Mouse (Mus musculus) MEL (cell line): Measurements from ENCODE around the gene Ing1. TPM values are rescaled to one million over a fixed set of nuclear protein-coding genes. Genes with fewer than 3 reads are reported as not detected.
A peak's percentile ranks its signal among the peaks of the same experiment; 100 is the strongest.

ENCODE experiments used
- DNase-seq: peaks from one replicate; pipeline ENCODE4 v3.0.0; 2011; ENCODE audit warnings: low read depth, low spot score
- H3K27ac ChIP-seq: 2 replicates; pipeline ENCODE4 v1.5.1; 2012; ENCODE audit warnings: low read depth, mild to moderate bottlenecking, control low read depth, low read length, moderate library complexity; ENCODE audit not compliant: control insufficient read depth
- H3K27me3 ChIP-seq, 2 experiments: fragments of 150-350 bp in 1 of 2; sonication (generic) in 1 of 2; 2 replicates each; pipeline ENCODE4 v1.6.1; 2012; ENCODE audit warnings: low read length in 2 of 2, mild to moderate bottlenecking in 2 of 2, improper control_type of control experiment in 1 of 2, moderate library complexity in 1 of 2; ENCODE audit not compliant: insufficient read depth in 2 of 2, control insufficient read depth in 1 of 2
- H3K36me3 ChIP-seq, 2 experiments: 2 replicates each; pipeline ENCODE4 v1.6.1; 2012 to 2014; ENCODE audit warnings: low read length in 2 of 2, improper control_type of control experiment in 1 of 2, inconsistent platforms in 1 of 2, mild to moderate bottlenecking in 1 of 2; ENCODE audit not compliant: insufficient read depth in 2 of 2, control insufficient read depth in 1 of 2
- H3K4me1 ChIP-seq, 2 experiments: fragments of 150-350 bp in 1 of 2; sonication (generic) in 1 of 2; 2 replicates each; pipeline ENCODE4 v1.6.1; 2012; ENCODE audit warnings: low read length in 2 of 2, improper control_type of control experiment in 1 of 2, mild to moderate bottlenecking in 1 of 2; ENCODE audit not compliant: insufficient read depth in 2 of 2, control insufficient read depth in 1 of 2
- H3K4me3 ChIP-seq, 2 experiments: fragments of 150-350 bp in 1 of 2; sonication (generic) in 1 of 2; 2 replicates each; pipeline ENCODE4 v1.5.1; 2012; ENCODE audit warnings: low read depth in 2 of 2, low read length in 2 of 2, mild to moderate bottlenecking in 2 of 2, moderate library complexity in 2 of 2, control low read depth in 1 of 2, improper control_type of control experiment in 1 of 2; ENCODE audit not compliant: control insufficient read depth in 1 of 2, insufficient read depth in 1 of 2
- H3K79me2 ChIP-seq: 2 replicates; pipeline ENCODE4 v1.6.1; 2012; ENCODE audit warnings: mild to moderate bottlenecking, low read length, moderate library complexity; ENCODE audit not compliant: control insufficient read depth, poor library complexity, insufficient read depth
- H3K9ac ChIP-seq: 2 replicates; pipeline ENCODE4 v1.6.1; 2012; ENCODE audit warnings: low read depth, mild to moderate bottlenecking, control low read depth, low read length, moderate library complexity; ENCODE audit not compliant: control insufficient read depth, poor library complexity, severe bottlenecking
- H3K9me3 ChIP-seq: fragments of 150-350 bp; sonication (generic); replicated peaks from 2 replicates; pipeline ENCODE4 v1.6.1; 2012; ENCODE audit warnings: mild to moderate bottlenecking, low read length, improper control_type of control experiment, moderate library complexity; ENCODE audit not compliant: insufficient read depth
- BHLHE40 ChIP-seq: IDR thresholded peaks from 2 replicates; pipeline ENCODE4 v1.6.1; 2012; ENCODE audit warnings: low read depth, mild to moderate bottlenecking, inconsistent platforms, low read length, improper control_type of control experiment, borderline replicate concordance
- ELF1 ChIP-seq: IDR thresholded peaks from 2 replicates; pipeline ENCODE4 v1.6.1; 2014; ENCODE audit warnings: low read depth, mild to moderate bottlenecking, inconsistent platforms, low read length, improper control_type of control experiment, moderate library complexity
- GATA1 ChIP-seq: IDR thresholded peaks from 2 replicates; pipeline ENCODE4 v1.6.1; 2011; ENCODE audit warnings: low read depth, low read length, improper control_type of control experiment
- JUND ChIP-seq: IDR thresholded peaks from 2 replicates; pipeline ENCODE4 v1.6.1; 2011; ENCODE audit warnings: low read depth, mild to moderate bottlenecking, improper control_type of control experiment, low read length
- MAFK ChIP-seq: IDR thresholded peaks from 2 replicates; pipeline ENCODE4 v1.6.1; 2011; ENCODE audit warnings: low read depth, mild to moderate bottlenecking, low read length, improper control_type of control experiment, borderline replicate concordance
- NELFE ChIP-seq: IDR thresholded peaks from 2 replicates; pipeline ENCODE4 v1.6.1; 2011; ENCODE audit warnings: low read depth, low read length, improper control_type of control experiment
- POLR2A ChIP-seq, 2 experiments: IDR thresholded peaks; 2 replicates each; pipeline ENCODE4 v1.6.1; 2011 to 2012; ENCODE audit warnings: low read length in 2 of 2, mild to moderate bottlenecking in 2 of 2, control low read depth in 1 of 2, improper control_type of control experiment in 1 of 2, low read depth in 1 of 2, moderate library complexity in 1 of 2; ENCODE audit not compliant: control insufficient read depth in 1 of 2, insufficient read depth in 1 of 2, poor library complexity in 1 of 2
- POLR2AphosphoS2 ChIP-seq: IDR thresholded peaks from 2 replicates; pipeline ENCODE4 v1.6.1; 2011; ENCODE audit warnings: low read length, improper control_type of control experiment
- SIN3A ChIP-seq: IDR thresholded peaks from 2 replicates; pipeline ENCODE4 v1.6.1; 2012; ENCODE audit warnings: low read length, improper control_type of control experiment, inconsistent platforms
- TAL1 ChIP-seq: IDR thresholded peaks from 2 replicates; pipeline ENCODE4 v1.6.1; 2012; ENCODE audit warnings: mild to moderate bottlenecking, inconsistent platforms, low read length, moderate library complexity, mixed read lengths
- UBTF ChIP-seq: IDR thresholded peaks from 2 replicates; pipeline ENCODE4 v1.6.1; 2012; ENCODE audit warnings: low read depth, mild to moderate bottlenecking, inconsistent platforms, low read length, improper control_type of control experiment, moderate library complexity, borderline replicate concordance; ENCODE audit not compliant: insufficient read depth
- USF2 ChIP-seq, 2 experiments: IDR thresholded peaks; 2 replicates each; pipeline ENCODE4 v1.6.1; 2011 to 2012; ENCODE audit warnings: improper control_type of control experiment in 2 of 2, low read length in 2 of 2, borderline replicate concordance in 1 of 2, inconsistent platforms in 1 of 2, low read depth in 1 of 2, mild to moderate bottlenecking in 1 of 2; ENCODE audit not compliant: insufficient read depth in 1 of 2
- ZKSCAN1 ChIP-seq: IDR thresholded peaks from 2 replicates; pipeline ENCODE4 v1.6.1; 2012; ENCODE audit warnings: low read depth, mild to moderate bottlenecking, inconsistent platforms, low read length, improper control_type of control experiment, moderate library complexity
- ZMIZ1 ChIP-seq: IDR thresholded peaks from 2 replicates; pipeline ENCODE4 v1.6.1; 2012; ENCODE audit warnings: low read depth, mild to moderate bottlenecking, inconsistent platforms, low read length, improper control_type of control experiment, moderate library complexity
- polyA plus RNA-seq, 2 experiments: library from polyadenylated mRNA; stranded (reverse) in 1 of 2; unstranded in 1 of 2; fragments of >175 nt in 1 of 2; fragments of >200 nt in 1 of 2; gene quantifications; 2 replicates each; pipeline versions ENCODE4 v1.2.1 to v1.2.4; 2012; ENCODE audit warnings: low replicate concordance in 2 of 2, low read depth in 1 of 2; ENCODE audit not compliant: insufficient read length in 2 of 2, insufficient read depth in 1 of 2, missing spikeins in 1 of 2
- total RNA-seq: library from RNA; depleted of rRNA; stranded (reverse); fragments of 300-350 nt; gene quantifications from 2 replicates; pipeline ENCODE4 v1.2.3, GENCODE M21; 2012

Gene Ing1
- total and polyA plus RNA-seq, 3 experiments, result 35.9 to 91.0 TPM; not detected in 1

DNA sequence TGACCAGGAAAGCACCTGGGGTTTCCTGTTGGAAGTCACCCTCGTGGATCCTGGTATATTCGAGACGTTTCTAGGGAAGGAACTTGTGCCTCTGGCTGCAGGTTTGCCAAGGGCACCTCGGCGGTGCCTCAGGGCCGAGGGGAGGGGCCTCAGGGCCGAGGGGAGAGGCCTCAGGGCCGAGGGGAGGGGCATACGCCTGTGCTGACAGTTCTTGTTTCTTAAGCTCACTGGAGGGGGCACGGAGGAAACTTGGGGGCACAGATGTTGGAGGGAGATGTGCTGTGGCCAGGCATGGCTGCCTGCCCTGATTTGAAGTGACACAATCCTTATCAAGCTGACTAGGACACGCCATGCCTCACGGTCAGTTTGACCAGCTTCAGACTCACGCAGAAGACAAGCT, 36.9 kb downstream of the Ing1 start:
- H3K36me3 ChIP-seq, result peaks cover 0 to 4% of the 10 kb centered on the region in 2 experiments; a peak in 2 of 4 replicates
- H3K27me3 ChIP-seq, result no peaks in the 10 kb centered on the region
- H3K27ac ChIP-seq, result no peak overlapping the region
- peak overlapping the region; percentile 13 to 50; a peak in 3 of 4 replicates for H3K4me3 ChIP-seq
- no peaks in the 10 kb centered on the region for H3K9me3 ChIP-seq
- peaks cover 1 to 11% of the 10 kb centered on the region in 2 experiments; a peak in 2 of 4 replicates for H3K4me1 ChIP-seq
- DNase-seq, result peak; percentile 79
- H3K79me2 ChIP-seq, result no peaks in the 10 kb centered on the region
- peak overlapping the region; percentile 29 for H3K9ac ChIP-seq
- TF ChIP-seq POLR2AphosphoS2 (no peak), NELFE (no peak), TAL1 (peak; percentile 32), USF2 (IDR thresholded peaks at IDR 0.05; ENCODE audit: borderline replicate concordance in 1 of 2, insufficient read depth in 1 of 2, low read depth in 1 of 2, low read length in 2 of 2) (no peak), ZMIZ1 (no peak)

DNA sequence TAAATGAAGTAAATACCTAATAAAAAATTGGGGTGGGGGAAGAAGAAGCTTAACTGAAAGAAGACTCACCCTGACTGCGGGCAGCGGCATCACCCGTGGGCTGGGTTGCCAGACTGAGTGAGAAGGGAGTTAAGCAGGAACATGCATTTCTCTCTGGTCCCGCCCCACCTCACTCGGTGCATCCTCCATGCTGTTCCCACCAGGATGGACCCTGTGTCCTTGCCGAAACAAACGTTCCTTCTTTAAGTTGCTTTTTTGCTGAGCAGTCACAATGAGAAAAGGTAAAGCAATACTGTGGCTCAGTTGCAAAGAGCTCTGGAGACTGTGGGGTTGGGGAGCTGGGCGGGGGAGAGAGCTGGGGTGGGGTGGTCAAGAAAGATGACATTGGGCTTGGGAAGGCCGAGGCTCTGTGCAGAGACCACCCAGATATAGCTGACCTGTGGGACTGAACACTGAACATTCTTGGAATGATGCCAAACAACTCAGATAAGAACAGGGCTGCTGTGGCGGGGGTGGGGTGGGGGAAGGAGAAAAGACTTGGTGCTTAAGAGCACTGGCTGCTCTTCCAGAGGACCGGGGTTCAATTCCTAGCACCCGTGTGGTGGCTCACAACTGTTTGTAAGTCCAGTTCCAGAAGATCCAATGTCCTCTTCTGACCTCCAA, 38.0 kb downstream of the Ing1 start:
- peaks cover 0 to 4% of the 10 kb centered on the region in 2 experiments; a peak in 2 of 4 replicates for H3K36me3 ChIP-seq
- TF ChIP-seq UBTF (no peak), JUND (no peak), GATA1 (peak; percentile 50), SIN3A (no peak), USF2 (IDR thresholded peaks at IDR 0.05; ENCODE audit: borderline replicate concordance in 1 of 2, insufficient read depth in 1 of 2, low read depth in 1 of 2, low read length in 2 of 2) (no peak), ZMIZ1 (no peak)
- TF ChIP-seq, all 39 proteins: peak for 1
- Histone ChIP-seq H3K27ac (no peak overlapping the region), H3K4me1 (peaks cover 1 to 11% of the 10 kb centered on the region in 2 experiments; a peak in 2 of 4 replicates), H3K27me3 (no peaks in the 10 kb centered on the region), H3K79me2 (no peaks in the 10 kb centered on the region), H3K4me3 (peak overlapping the region; percentile 13 to 46; a peak in 3 of 4 replicates), H3K9ac (peak overlapping the region; percentile 20; the same call in 1 of the 2 replicates), H3K9me3 (no peaks in the 10 kb centered on the region)
- DNase-seq, result peak; percentile 65

DNA sequence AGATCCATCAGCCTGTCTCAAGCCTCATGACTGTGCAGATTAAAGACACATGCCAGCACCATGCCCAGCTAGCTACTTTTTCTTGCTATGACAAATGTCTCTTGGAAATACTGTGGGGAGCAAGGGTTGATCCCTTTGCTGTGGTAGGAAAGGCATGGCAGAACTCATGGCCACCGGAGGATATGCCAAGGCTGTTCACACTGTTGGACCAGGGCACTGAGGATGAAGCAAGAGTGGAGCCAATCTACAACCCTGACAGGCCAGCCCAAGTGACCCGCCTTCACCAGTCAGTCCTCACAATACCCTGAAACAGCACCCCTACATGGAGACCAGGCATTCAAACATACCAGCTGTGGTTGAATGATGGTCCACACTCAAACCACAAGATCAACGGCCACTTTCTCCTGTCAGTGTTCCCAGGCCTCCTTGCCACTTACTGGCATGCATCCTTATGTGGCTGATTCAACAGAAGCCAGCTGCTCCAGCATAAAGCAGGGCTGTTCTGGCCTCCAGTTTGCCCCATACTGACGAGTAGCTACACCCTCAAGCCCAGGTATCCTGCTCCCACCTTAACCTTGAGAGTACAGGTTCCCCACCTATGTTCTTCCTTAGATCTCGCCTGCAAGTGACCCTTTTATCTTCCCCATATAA, 45.1 kb downstream of the Ing1 start:
- DNase-seq, result no peak
- Histone ChIP-seq H3K27me3 (no peaks in the 10 kb centered on the region), H3K4me3 (no peak overlapping the region), H3K4me1 (no peaks in the 10 kb centered on the region), H3K27ac (no peak overlapping the region), H3K79me2 (no peaks in the 10 kb centered on the region), H3K36me3 (no peaks in the 10 kb centered on the region), H3K9me3 (no peaks in the 10 kb centered on the region), H3K9ac (no peak overlapping the region)
- TF ChIP-seq ZKSCAN1 (no peak), ELF1 (no peak), MAFK (no peak), POLR2A (IDR thresholded peaks at IDR 0.05; ENCODE audit: control insufficient read depth in 1 of 2, insufficient read depth in 1 of 2, low read depth in 1 of 2, low read length in 2 of 2, poor library complexity in 1 of 2) (no peak), BHLHE40 (no peak)
